Mouse (Mus musculus) midbrain, embryonic 16.5 days (tissue): ENCODE measurements around the gene Tsc22d4. TPM values are rescaled to one million over a fixed set of nuclear protein-coding genes. Genes with fewer than 3 reads are reported as not detected.

Source experiments
- polyA plus RNA-seq: library from polyadenylated mRNA; unstranded; fragments of >200 nt; fragmentation: Nextera tagmentation; extraction: Ambion mirVana; gene quantifications from 2 replicates; pipeline ENCODE4 v1.2.1, GENCODE M21; 2015

The Tsc22d4 gene
- polyA plus RNA-seq, 1 experiment from 2014 or later: 74.1 TPM

Other genes with a start within 250 kb of the Tsc22d4 start
- 76.3 and 80.5 TPM in 2 replicates for gene Pop7, start 243.2 kb upstream of the Tsc22d4 start, polyA plus RNA-seq
- gene Gigyf1, start 227.2 kb upstream of the Tsc22d4 start, polyA plus RNA-seq: 19.3 and 19.4 TPM in 2 replicates
- gene Epo, start 212.5 kb upstream of the Tsc22d4 start, polyA plus RNA-seq: not detected in 2 replicates
- gene Gnb2, start 212.2 kb upstream of the Tsc22d4 start, polyA plus RNA-seq: 496 and 512 TPM in 2 replicates
- 307 and 326 TPM in 2 replicates for gene Actl6b, start 192.2 kb upstream of the Tsc22d4 start, polyA plus RNA-seq
- 7.8 and 10.1 TPM in 2 replicates for gene Tfr2, start 175.9 kb upstream of the Tsc22d4 start, polyA plus RNA-seq
- 57.2 and 60.9 TPM in 2 replicates for gene Mospd3, start 144.7 kb upstream of the Tsc22d4 start, polyA plus RNA-seq
- 11.9 and 13.3 TPM in 2 replicates for gene Pcolce, start 131.9 kb upstream of the Tsc22d4 start, polyA plus RNA-seq
- 0.11 and 0.12 TPM in 2 replicates for gene Fbxo24, start 116.7 kb upstream of the Tsc22d4 start, polyA plus RNA-seq
- 18.8 and 19.2 TPM in 2 replicates for gene Lrch4, start 116.6 kb upstream of the Tsc22d4 start, polyA plus RNA-seq
- 8.2 and 9.2 TPM in 2 replicates for gene Gm20605, start 116.6 kb upstream of the Tsc22d4 start, polyA plus RNA-seq
- 5.9 and 6.7 TPM in 2 replicates for gene Sap25, start 104.4 kb upstream of the Tsc22d4 start, polyA plus RNA-seq
- 0.15 and 0.16 TPM in 2 replicates for gene Irs3, start 100.0 kb upstream of the Tsc22d4 start, polyA plus RNA-seq
- 15.8 and 20.4 TPM in 2 replicates for gene Agfg2, start 61.0 kb upstream of the Tsc22d4 start, polyA plus RNA-seq
- gene Nyap1, start 4.1 kb upstream of the Tsc22d4 start, polyA plus RNA-seq: 67.2 and 67.5 TPM in 2 replicates
- 33.5 and 36.6 TPM in 2 replicates for gene Ppp1r35, start 33.1 kb downstream of the Tsc22d4 start, polyA plus RNA-seq
- gene Mepce, start 41.9 kb downstream of the Tsc22d4 start, polyA plus RNA-seq: 10.4 and 11.6 TPM in 2 replicates
- gene Zcwpw1, start 42.1 kb downstream of the Tsc22d4 start, polyA plus RNA-seq: 11.6 and 13.1 TPM in 2 replicates
- gene Pilra, start 90.6 kb downstream of the Tsc22d4 start, polyA plus RNA-seq: 0.37 and 0.48 TPM in 2 replicates
- 0.39 TPM in 1 of 2 replicates, not detected in the other for gene Pilrb1, start 112.4 kb downstream of the Tsc22d4 start, polyA plus RNA-seq
- not detected in 2 replicates for gene Pilrb2, start 126.1 kb downstream of the Tsc22d4 start, polyA plus RNA-seq
- not detected in 2 replicates for gene Cyp3a13, start 175.9 kb downstream of the Tsc22d4 start, polyA plus RNA-seq
- gene Gjc3, start 217.4 kb downstream of the Tsc22d4 start, polyA plus RNA-seq: 0.31 and 0.44 TPM in 2 replicates
- gene Azgp1, start 235.8 kb downstream of the Tsc22d4 start, polyA plus RNA-seq: not detected in 2 replicates